Mouse (Mus musculus) T-cell, adult 2 months (primary cell): ENCODE results near the gene Sgms1.

Experiments
- DNase-seq: peaks from one replicate; pipeline ENCODE4 v3.0.0; 2022; ENCODE audit warnings: low spot score

Sgms1 gene

GRCm38 (mm10) chr19:32292782-32293776 lies 96.4 kb downstream of the Sgms1 start:
- DNase-seq = no peak

GRCm38 (mm10) chr19:32292067-32292739 lies 97.3 kb downstream of the Sgms1 start:
- DNase-seq = peak; percentile 66

GRCm38 (mm10) chr19:32291130-32291529 lies 98.4 kb downstream of the Sgms1 start:
- no peak for DNase-seq

- no peak for DNase-seq
Observed at GRCm38 (mm10) chr19:32288895-32289294, 100.6 kb downstream of the Sgms1 start.

GRCm38 (mm10) chr19:32287839-32288238 lies 101.7 kb downstream of the Sgms1 start:
- no peak for DNase-seq

- DNase-seq = no peak
Observed at GRCm38 (mm10) chr19:32285455-32285831, 104.1 kb downstream of the Sgms1 start.

- no peak for DNase-seq
Observed at GRCm38 (mm10) chr19:32284681-32285454, 104.6 kb downstream of the Sgms1 start.

GRCm38 (mm10) chr19:32281917-32282316 lies 107.6 kb downstream of the Sgms1 start:
- no peak for DNase-seq

GRCm38 (mm10) chr19:32280380-32280779 lies 109.1 kb downstream of the Sgms1 start:
- no peak for DNase-seq

GRCm38 (mm10) chr19:32279400-32279799 lies 110.1 kb downstream of the Sgms1 start:
- no peak for DNase-seq

GRCm38 (mm10) chr19:32277869-32278268 lies 111.6 kb downstream of the Sgms1 start:
- DNase-seq = no peak

GRCm38 (mm10) chr19:32277287-32277686 lies 112.2 kb downstream of the Sgms1 start:
- no peak for DNase-seq

GRCm38 (mm10) chr19:32276817-32277216 lies 112.7 kb downstream of the Sgms1 start:
- DNase-seq = peak; percentile 34

GRCm38 (mm10) chr19:32276263-32276662 lies 113.3 kb downstream of the Sgms1 start:
- no peak for DNase-seq

GRCm38 (mm10) chr19:32275068-32275925 lies 114.2 kb downstream of the Sgms1 start:
- peak; percentile 87 for DNase-seq

GRCm38 (mm10) chr19:32274145-32274544 lies 115.4 kb downstream of the Sgms1 start:
- no peak for DNase-seq

- no peak for DNase-seq
Observed at GRCm38 (mm10) chr19:32273714-32274113, 115.8 kb downstream of the Sgms1 start.

- DNase-seq = no peak
Observed at GRCm38 (mm10) chr19:32272475-32273260, 116.8 kb downstream of the Sgms1 start.

- peak; percentile 32 for DNase-seq
Observed at GRCm38 (mm10) chr19:32271455-32272200, 117.9 kb downstream of the Sgms1 start.

- no peak for DNase-seq
Observed at GRCm38 (mm10) chr19:32269844-32270176, 119.7 kb downstream of the Sgms1 start.
